Mouse (Mus musculus) liver, postnatal 0 days (tissue): ENCODE data around the gene Htr2b. TPM values are rescaled to one million over a fixed set of nuclear protein-coding genes. Genes with fewer than 3 reads are reported as not detected.

Source experiments
- ATAC-seq: fragments of 200-750 bp; cut with Nextera tagmentation; 2 replicates; pipeline ENCODE4 v1.8.0; 2017; ENCODE audit warnings: mild to moderate bottlenecking, moderate library complexity
- DNase-seq: peaks from one replicate; pipeline ENCODE4 v3.0.0-alpha.2; 2016
- H3K27ac ChIP-seq: fragments of 300-500 bp; sonication (generic); 2 replicates; pipeline ENCODE4 v1.5.1; 2014; ENCODE audit warnings: antibody characterized with exemption, moderate library complexity, mild to moderate bottlenecking, low read depth
- H3K27me3 ChIP-seq: fragments of 300-500 bp; sonication (generic); 2 replicates; pipeline ENCODE4 v1.6.1; 2014; ENCODE audit warnings: low read length, control low read depth, mixed read lengths; ENCODE audit not compliant: insufficient read depth
- H3K36me3 ChIP-seq: fragments of 300-500 bp; sonication (generic); replicated peaks from 2 replicates; pipeline ENCODE4 v1.6.1; 2014; ENCODE audit warnings: mild to moderate bottlenecking, control low read depth, low read length, moderate library complexity, mixed read lengths; ENCODE audit not compliant: insufficient read depth
- H3K4me1 ChIP-seq: fragments of 300-500 bp; sonication (generic); 2 replicates; pipeline ENCODE4 v1.6.1; 2014; ENCODE audit warnings: antibody characterized with exemption, mild to moderate bottlenecking, control low read depth; ENCODE audit not compliant: insufficient read depth
- H3K4me2 ChIP-seq: fragments of 300-500 bp; sonication (generic); 2 replicates; pipeline ENCODE4 v1.6.1; 2014; ENCODE audit warnings: low read depth, mild to moderate bottlenecking, low read length, moderate library complexity, mixed read lengths
- H3K4me3 ChIP-seq: fragments of 300-500 bp; sonication (generic); 2 replicates; pipeline ENCODE4 v1.5.1; 2014; ENCODE audit warnings: low read depth, low read length
- H3K9ac ChIP-seq: fragments of 300-500 bp; sonication (generic); replicated peaks from 2 replicates; pipeline ENCODE4 v1.6.1; 2014; ENCODE audit warnings: mild to moderate bottlenecking, moderate library complexity
- H3K9me3 ChIP-seq: fragments of 300-500 bp; sonication (generic); 2 replicates; pipeline ENCODE4 v1.6.1; 2016; ENCODE audit warnings: mild to moderate bottlenecking, control low read depth, low read length, mixed read lengths
- CTCF ChIP-seq: sonication (generic); IDR thresholded peaks from 2 replicates; pipeline ENCODE4 v1.5.1; 2016; ENCODE audit warnings: antibody characterized with exemption, low read depth
- EP300 ChIP-seq: IDR thresholded peaks from 2 replicates; pipeline ENCODE4 v1.6.1; 2016; ENCODE audit warnings: antibody characterized with exemption, low read depth, mild to moderate bottlenecking
- WGBS: fragments of 180-500 bp; shearing (Covaris S2); extraction: QIAGEN DNeasy Blood & Tissue Kit; methylation state at CpG from one replicate; pipeline ENCODE4 v1.1.7; 2014; ENCODE audit not compliant: insufficient replicate concordance; 5-methylcytosine and 5-hydroxymethylcytosine counted together
- polyA plus RNA-seq: library from polyadenylated mRNA; unstranded; fragments of >200 nt; fragmentation: Nextera tagmentation; extraction: Ambion mirVana; gene quantifications from 2 replicates; pipeline ENCODE4 v1.2.1, GENCODE M21; 2015

Htr2b gene
- not detected in 2 replicates for polyA plus RNA-seq

DNA sequence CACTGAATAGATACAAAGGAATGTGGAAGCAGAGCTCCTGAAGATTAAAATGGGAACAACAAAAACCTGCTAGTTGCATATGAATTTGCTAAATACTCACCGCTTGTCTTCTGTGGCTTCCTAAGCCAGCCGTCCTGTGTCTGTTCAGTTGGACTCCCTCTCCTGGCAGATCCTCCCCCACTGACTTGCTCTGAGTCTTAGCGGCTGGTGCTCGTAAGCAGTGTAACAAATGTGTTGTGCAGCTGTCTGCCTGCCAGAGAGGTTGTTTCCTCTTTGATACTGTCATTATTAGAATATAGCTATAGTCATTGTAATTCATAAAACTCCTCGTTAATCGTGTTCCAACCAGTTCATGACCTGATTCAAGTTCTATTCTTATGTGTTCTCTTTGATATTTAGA is at the start of gene Htr2b:
Htr2b (minus strand) TSS at position 192 of the 400 bp plus-strand sequence.
- H3K4me2 ChIP-seq: no peak within 1 kb of the TSS
- no peak for TF ChIP-seq EP300
- H3K9me3 ChIP-seq: no peaks in the 10 kb centered on the region
- H3K27ac ChIP-seq: no peak within 1 kb of the TSS
- no peaks in the 10 kb centered on the region for H3K4me1 ChIP-seq
- H3K9ac ChIP-seq: no peak within 1 kb of the TSS
- ATAC-seq: no peak
- no peak for DNase-seq
- H3K4me3 ChIP-seq: no peak within 1 kb of the TSS
- 65% methylated on average over 6 of the region's 6 CpGs for WGBS
- peaks cover 14% of the 10 kb centered on the region; the same call in 1 of the 2 replicates for H3K36me3 ChIP-seq
- H3K27me3 ChIP-seq: no peaks in the 10 kb centered on the region

DNA sequence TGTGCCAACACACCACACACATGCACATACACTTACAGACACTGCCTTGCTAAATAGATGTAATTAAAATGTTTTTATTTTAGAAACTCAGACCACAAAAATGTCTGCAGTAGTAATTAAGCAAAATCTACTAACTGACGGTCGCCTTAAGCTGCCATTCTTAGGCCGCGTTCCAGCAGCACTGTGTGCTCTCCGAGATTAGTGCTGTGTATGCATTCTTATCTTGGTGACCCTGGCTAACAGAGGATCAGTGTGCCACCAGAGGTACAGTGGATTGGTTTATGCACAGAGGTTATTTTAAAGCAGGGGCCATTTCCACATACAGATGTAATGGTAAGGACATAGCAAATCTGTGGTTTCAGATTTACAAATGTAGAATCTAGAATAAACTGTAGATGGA is 49.3 kb upstream of the Htr2b start:
- ATAC-seq: peak; percentile 89
- Histone ChIP-seq H3K4me2 (peak overlapping the region; percentile 54), H3K9ac (no peak overlapping the region)

DNA sequence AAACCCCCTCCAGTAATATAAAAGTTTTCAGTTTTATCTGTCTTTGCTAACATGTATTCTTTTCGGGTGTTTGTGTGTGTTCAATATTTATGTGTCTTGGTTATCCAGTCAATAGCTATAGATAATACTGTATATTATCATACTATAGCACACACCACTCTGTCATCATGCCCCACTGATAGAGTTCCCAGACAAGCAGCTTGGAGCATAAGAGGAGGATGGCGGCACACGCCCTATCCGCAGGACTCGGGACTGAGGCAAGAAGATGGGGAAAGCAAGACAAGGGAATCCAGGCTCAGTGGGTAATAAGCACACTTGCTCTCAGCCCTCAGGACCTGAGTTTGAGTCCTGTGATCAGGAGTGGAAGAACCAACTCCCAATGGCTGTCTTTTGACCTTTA is 48.7 kb upstream of the Htr2b start:
- H3K4me1 ChIP-seq: peaks cover 10% of the 10 kb centered on the region; the same call in 1 of the 2 replicates
- H3K9ac ChIP-seq: no peak overlapping the region
- H3K36me3 ChIP-seq: peaks cover 12% of the 10 kb centered on the region
- H3K4me3 ChIP-seq: no peak overlapping the region
- no peaks in the 10 kb centered on the region for H3K9me3 ChIP-seq
- 0 out of 2 replicates have a peak, but pooled peaks have one; percentile 46 for TF ChIP-seq EP300
- no peak for TF ChIP-seq CTCF
- peak overlapping the region; percentile 76 for H3K27ac ChIP-seq
- 77% methylated on average over 5 of the region's 5 CpGs for WGBS
- ATAC-seq (peak; percentile 89), DNase-seq (peak; percentile 36)
- no peaks in the 10 kb centered on the region for H3K27me3 ChIP-seq
- peak overlapping the region; percentile 54 for H3K4me2 ChIP-seq

More for the DNA sequence above, 49.3 kb upstream of the Htr2b start:
- peaks cover 12% of the 10 kb centered on the region for H3K36me3 ChIP-seq
- peak; percentile 50 for DNase-seq
- peak overlapping the region; percentile 76 for H3K27ac ChIP-seq
- H3K4me3 ChIP-seq: no peak overlapping the region
- peak; percentile 95 for TF ChIP-seq EP300
- no peak for TF ChIP-seq CTCF
- WGBS: 57% methylated on average over 5 of the region's 5 CpGs
- H3K4me1 ChIP-seq: peaks cover 10% of the 10 kb centered on the region; the same call in 1 of the 2 replicates
- no peaks in the 10 kb centered on the region for H3K9me3 ChIP-seq
- no peaks in the 10 kb centered on the region for H3K27me3 ChIP-seq

DNA sequence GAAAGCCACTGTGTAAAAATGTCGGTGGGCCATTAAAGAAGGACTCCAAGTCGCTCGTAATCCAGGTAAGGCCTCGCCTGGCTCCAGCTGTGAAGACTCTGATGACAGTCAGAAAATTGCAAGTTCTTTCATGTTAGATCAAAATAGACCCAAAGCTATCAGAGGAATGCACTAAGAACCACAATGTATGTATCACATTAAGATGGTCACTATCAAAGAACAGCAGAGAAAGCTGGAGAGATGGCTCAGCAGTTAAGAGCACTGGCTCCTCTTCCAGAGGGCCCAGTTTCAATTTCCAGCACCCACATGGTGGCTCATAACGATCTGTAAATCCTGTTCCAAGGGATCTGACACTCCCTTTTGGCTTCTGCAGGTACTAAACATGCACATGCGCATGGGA is 48.3 kb upstream of the Htr2b start:
- no peak overlapping the region for H3K9ac ChIP-seq
- TF ChIP-seq EP300 (peak; percentile 81), CTCF (no peak)
- H3K4me1 ChIP-seq: peaks cover 12% of the 10 kb centered on the region; the same call in 1 of the 2 replicates
- DNase-seq (no peak), ATAC-seq (peak; percentile 53)
- H3K27ac ChIP-seq: peak overlapping the region; percentile 76
- WGBS: 66% methylated on average over 6 of the region's 6 CpGs
- no peaks in the 10 kb centered on the region for H3K27me3 ChIP-seq
- H3K4me3 ChIP-seq: no peak overlapping the region
- H3K36me3 ChIP-seq: peaks cover 12% of the 10 kb centered on the region
- no peaks in the 10 kb centered on the region for H3K9me3 ChIP-seq
- peak overlapping the region; percentile 54 for H3K4me2 ChIP-seq

DNA sequence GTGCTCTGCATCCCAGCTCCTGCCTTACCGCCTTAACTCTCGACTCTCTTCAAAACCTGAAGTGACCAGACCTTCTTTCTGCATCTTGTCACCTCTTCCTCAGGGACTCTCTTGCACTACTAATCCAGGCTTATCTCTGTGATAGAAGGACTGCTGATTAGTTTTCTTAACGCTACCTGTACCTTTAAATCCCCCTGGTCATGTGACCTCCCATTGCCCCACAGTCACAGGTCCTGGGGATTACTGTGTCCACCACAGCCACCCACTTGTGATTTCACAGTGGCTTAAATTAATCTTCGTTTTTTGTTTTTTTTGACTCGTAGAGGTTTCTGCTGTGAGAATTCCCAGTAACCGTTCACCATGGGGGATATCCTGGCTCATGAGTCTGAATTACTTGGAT is 44.8 kb upstream of the Htr2b start:
- H3K4me3 ChIP-seq: no peak overlapping the region
- H3K36me3 ChIP-seq: no peaks in the 10 kb centered on the region
- H3K27me3 ChIP-seq: no peaks in the 10 kb centered on the region
- 0 out of 2 replicates have a peak overlapping the region, but pooled peaks have one; percentile 98 for H3K4me2 ChIP-seq
- no peak overlapping the region for H3K27ac ChIP-seq
- TF ChIP-seq CTCF: no peak
- no peak for TF ChIP-seq EP300
- no peak for DNase-seq
- no peaks in the 10 kb centered on the region for H3K9me3 ChIP-seq
- WGBS: 84% methylated on average over 6 of the region's 6 CpGs
- H3K9ac ChIP-seq: no peak overlapping the region
- no peak for ATAC-seq
- H3K4me1 ChIP-seq: peaks cover 15% of the 10 kb centered on the region

DNA sequence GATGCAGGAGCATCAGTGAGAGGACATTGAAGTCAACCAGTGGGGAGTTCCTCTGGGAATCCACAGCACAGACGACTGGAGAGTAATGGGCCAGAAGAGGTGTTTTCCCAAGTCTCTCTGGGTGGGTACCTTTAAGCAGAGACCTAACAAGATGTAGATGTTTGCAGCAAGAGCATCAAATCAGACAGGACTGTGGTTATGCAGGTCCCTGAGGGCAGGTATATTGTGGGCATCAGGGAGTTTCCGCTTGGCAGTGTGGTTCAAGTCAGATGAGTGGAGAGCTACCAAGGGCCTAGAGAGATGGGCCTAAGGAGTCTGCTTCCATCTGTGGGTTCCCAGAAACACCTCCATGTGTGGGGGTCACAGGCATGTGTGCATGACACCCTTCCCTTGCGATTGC is 44.3 kb upstream of the Htr2b start:
- Histone ChIP-seq H3K36me3 (no peaks in the 10 kb centered on the region), H3K4me2 (peak overlapping the region; percentile 98; the same call in 1 of the 2 replicates), H3K9me3 (no peaks in the 10 kb centered on the region), H3K4me1 (peaks cover 15% of the 10 kb centered on the region), H3K9ac (0 out of 2 replicates have a peak overlapping the region, but pooled peaks have one; percentile 70), H3K4me3 (no peak overlapping the region), H3K27ac (no peak overlapping the region), H3K27me3 (no peaks in the 10 kb centered on the region)
- TF ChIP-seq CTCF (no peak), EP300 (no peak)
- 73% methylated on average over 3 of the region's 3 CpGs for WGBS
- ATAC-seq (no peak), DNase-seq (no peak)

DNA sequence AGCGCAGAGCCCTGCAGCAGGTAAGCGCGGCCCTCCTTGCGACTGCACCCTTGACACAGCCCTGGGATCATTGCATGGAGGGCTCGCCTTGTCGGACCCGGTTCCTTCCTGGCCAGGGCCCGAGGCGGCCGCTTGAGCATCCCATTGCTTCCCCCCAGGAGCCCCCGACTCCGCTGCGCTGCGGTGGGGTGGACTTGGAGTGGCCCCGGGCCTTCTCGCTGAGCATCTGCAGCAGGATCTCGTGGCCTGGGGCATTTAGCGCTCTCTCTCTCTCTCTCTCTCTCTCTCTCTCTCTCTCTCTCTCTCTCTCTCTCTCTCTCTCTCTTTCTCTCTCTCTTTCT is 43.0 kb upstream of the Htr2b start:
- no peak for TF ChIP-seq EP300
- TF ChIP-seq CTCF: no peak
- peaks cover 8% of the 10 kb centered on the region for H3K4me1 ChIP-seq
- DNase-seq: no peak

More for the DNA sequence above, 43.0 kb upstream of the Htr2b start:
- WGBS: 0% methylated on average over 18 of the region's 18 CpGs
- Histone ChIP-seq H3K27me3 (no peaks in the 10 kb centered on the region), H3K9ac (peak overlapping the region; percentile 70), H3K36me3 (no peaks in the 10 kb centered on the region), H3K27ac (no peak overlapping the region), H3K4me3 (peak overlapping the region; percentile 85), H3K9me3 (no peaks in the 10 kb centered on the region), H3K4me2 (peak overlapping the region; percentile 98)
- ATAC-seq: peak; percentile 28
